Mouse (Mus musculus): ENCODE data around the gene Cx3cr1. TPM values are rescaled to one million over a fixed set of nuclear protein-coding genes. Genes with fewer than 3 reads are reported as not detected.

The Cx3cr1 gene
- polyA plus RNA-seq, 1 experiment from 2014 or later = 8.2 TPM

DNA sequence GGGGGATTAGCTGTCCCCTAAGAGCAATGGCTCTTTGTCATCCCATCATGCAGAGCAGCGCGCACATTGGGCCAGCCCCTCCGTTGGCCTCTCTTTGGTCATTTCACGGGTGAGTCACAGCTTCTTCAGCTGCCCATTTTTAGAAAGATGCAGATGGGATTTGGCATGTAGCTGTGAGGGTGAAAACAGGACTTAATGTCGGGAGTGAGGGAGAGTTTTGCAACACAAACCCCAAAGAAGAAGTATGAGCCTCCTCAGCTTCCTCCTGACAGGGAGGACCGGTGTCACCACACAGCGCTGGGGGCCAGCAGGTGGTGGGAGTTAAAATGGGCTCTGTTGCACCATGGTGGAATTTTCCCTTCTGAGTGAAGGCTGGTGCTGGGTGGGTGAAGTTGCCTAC, 26.6 kb downstream of the Cx3cr1 start:
- Histone ChIP-seq H3K27ac (no peak overlapping the region), H3K27me3 (ENCODE audit: insufficient read depth, poor library complexity, severe bottlenecking) (no peaks in the 10 kb centered on the region), H3K4me3 (no peak overlapping the region), H3K36me3 (no peaks in the 10 kb centered on the region), H3K9me3 (no peaks in the 10 kb centered on the region), H3K4me1 (replicated peaks) (peaks cover 6% of the 10 kb centered on the region; the same call in 1 of the 2 replicates)
- WGBS = 82% methylated on average over 7 of the region's 7 CpGs
- no peak for DNase-seq (ENCODE audit: low spot score)

DNA sequence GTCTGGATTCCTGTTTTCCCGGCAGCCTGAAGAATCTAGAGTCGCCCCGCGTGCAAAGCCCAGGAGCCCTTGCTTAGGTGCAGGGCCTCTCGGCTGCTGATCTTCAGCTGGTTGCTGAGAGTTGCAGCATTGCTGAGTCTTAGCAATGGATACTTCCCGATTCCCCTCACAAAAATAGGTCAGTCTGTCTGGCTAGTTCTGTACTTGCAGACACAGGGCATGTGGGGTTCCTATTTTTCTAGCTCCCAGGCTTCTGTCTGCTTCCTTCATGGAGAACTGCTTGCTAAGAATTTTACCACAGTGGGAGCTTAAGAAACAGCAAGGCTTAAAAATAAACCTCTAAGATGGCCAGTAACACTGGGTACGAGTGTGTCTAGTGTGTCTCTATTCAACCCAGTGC, 32.3 kb downstream of the Cx3cr1 start:
- H3K27me3 ChIP-seq (ENCODE audit: insufficient read depth, poor library complexity, severe bottlenecking) = no peaks in the 10 kb centered on the region
- H3K36me3 ChIP-seq = no peaks in the 10 kb centered on the region
- no peak for DNase-seq (ENCODE audit: low spot score)
- H3K27ac ChIP-seq = no peak overlapping the region
- H3K4me3 ChIP-seq = no peak overlapping the region
- no peaks in the 10 kb centered on the region for H3K4me1 ChIP-seq (replicated peaks)
- H3K9me3 ChIP-seq = no peaks in the 10 kb centered on the region
- WGBS = 88% methylated on average over 7 of the region's 7 CpGs

- Histone ChIP-seq H3K9me3 (no peaks in the 10 kb centered on the region), H3K27me3 (ENCODE audit: insufficient read depth, poor library complexity, severe bottlenecking) (no peaks in the 10 kb centered on the region), H3K27ac (no peak overlapping the region), H3K4me1 (replicated peaks) (no peaks in the 10 kb centered on the region), H3K4me3 (no peak overlapping the region), H3K36me3 (no peaks in the 10 kb centered on the region)
- WGBS = 81% methylated on average over 8 of the region's 8 CpGs
- no peak for DNase-seq (ENCODE audit: low spot score)
Observed at GRCm38 (mm10) chr9:120034375-120034774, 35.3 kb downstream of the Cx3cr1 start.

DNA sequence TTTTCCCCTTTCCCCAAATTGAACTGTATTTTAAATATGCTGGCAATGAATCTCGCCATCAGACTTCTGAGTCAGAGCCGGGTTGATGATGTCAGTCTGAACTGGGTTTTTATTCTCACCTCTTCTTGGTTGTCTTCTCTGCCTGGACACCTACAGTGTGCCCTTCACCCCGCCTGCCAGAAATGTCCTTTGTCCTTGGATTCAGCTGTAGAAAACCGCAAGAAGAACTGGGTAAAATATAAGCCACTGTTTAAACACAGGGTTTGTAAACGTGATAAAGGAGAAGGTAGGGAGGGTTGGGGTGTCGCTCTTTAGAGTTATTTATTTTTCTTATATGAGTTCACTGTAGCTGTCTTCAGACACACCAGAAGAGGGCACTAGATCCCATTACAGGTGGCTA, 37.0 kb downstream of the Cx3cr1 start:
- Histone ChIP-seq H3K4me1 (replicated peaks) (peaks cover 2% of the 10 kb centered on the region), H3K27ac (no peak overlapping the region), H3K9me3 (no peaks in the 10 kb centered on the region), H3K27me3 (ENCODE audit: insufficient read depth, poor library complexity, severe bottlenecking) (no peaks in the 10 kb centered on the region), H3K36me3 (no peaks in the 10 kb centered on the region), H3K4me3 (no peak overlapping the region)
- 88% methylated on average over 6 of the region's 6 CpGs for WGBS
- no peak for DNase-seq (ENCODE audit: low spot score)

DNA sequence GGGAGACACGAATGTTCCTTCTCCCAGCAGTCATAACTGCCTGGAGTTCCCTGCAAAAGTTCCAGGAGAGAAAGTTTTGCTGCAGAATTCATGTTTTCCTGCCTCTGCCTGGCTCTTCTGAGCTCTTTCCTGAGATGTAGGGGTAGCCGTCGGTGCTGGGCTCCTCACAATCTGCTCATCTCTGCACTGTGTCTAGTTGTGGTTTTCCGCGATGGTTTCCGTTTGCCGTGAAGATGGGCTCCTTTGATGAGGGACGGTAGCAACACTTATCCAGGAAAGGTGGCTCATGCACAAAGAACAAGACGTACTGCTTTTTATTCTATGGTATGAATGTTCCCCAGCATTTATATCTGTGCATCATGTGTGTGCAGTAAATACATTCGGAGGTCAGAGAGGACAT, 39.3 kb downstream of the Cx3cr1 start:
- peaks cover 10% of the 10 kb centered on the region for H3K4me1 ChIP-seq (replicated peaks)
- no peak overlapping the region for H3K27ac ChIP-seq
- DNase-seq (ENCODE audit: low spot score) = no peak
- WGBS = 90% methylated on average over 10 of the region's 10 CpGs
- no peaks in the 10 kb centered on the region for H3K27me3 ChIP-seq (ENCODE audit: insufficient read depth, poor library complexity, severe bottlenecking)
- H3K36me3 ChIP-seq = no peaks in the 10 kb centered on the region
- H3K9me3 ChIP-seq = no peaks in the 10 kb centered on the region
- no peak overlapping the region for H3K4me3 ChIP-seq

- 95% methylated on average over 6 of the region's 6 CpGs for WGBS
- H3K27ac ChIP-seq = no peak overlapping the region
- no peaks in the 10 kb centered on the region for H3K36me3 ChIP-seq
- H3K4me1 ChIP-seq (replicated peaks) = peaks cover 10% of the 10 kb centered on the region
- no peak for DNase-seq (ENCODE audit: low spot score)
- H3K4me3 ChIP-seq = no peak overlapping the region
- H3K27me3 ChIP-seq (ENCODE audit: insufficient read depth, poor library complexity, severe bottlenecking) = no peaks in the 10 kb centered on the region
- H3K9me3 ChIP-seq = no peaks in the 10 kb centered on the region
Observed at GRCm38 (mm10) chr9:120029880-120030279, 39.8 kb downstream of the Cx3cr1 start.

- DNase-seq (ENCODE audit: low spot score) = peak; percentile 53
- Histone ChIP-seq H3K9me3 (no peaks in the 10 kb centered on the region), H3K4me3 (no peak overlapping the region), H3K27me3 (ENCODE audit: insufficient read depth, poor library complexity, severe bottlenecking) (no peaks in the 10 kb centered on the region), H3K4me1 (replicated peaks) (peaks cover 10% of the 10 kb centered on the region), H3K36me3 (no peaks in the 10 kb centered on the region), H3K27ac (0 out of 2 replicates have a peak overlapping the region, but pooled peaks have one; percentile 5)
- 30% methylated on average over 14 of the region's 14 CpGs for WGBS
Observed at GRCm38 (mm10) chr9:120027401-120028151, 42.1 kb downstream of the Cx3cr1 start.

- 87% methylated on average over 5 of the region's 5 CpGs for WGBS
- H3K27me3 ChIP-seq (ENCODE audit: insufficient read depth, poor library complexity, severe bottlenecking) = no peaks in the 10 kb centered on the region
- H3K36me3 ChIP-seq = no peaks in the 10 kb centered on the region
- no peak overlapping the region for H3K4me3 ChIP-seq
- peaks cover 30% of the 10 kb centered on the region for H3K4me1 ChIP-seq (replicated peaks)
- H3K27ac ChIP-seq = no peak overlapping the region
- no peaks in the 10 kb centered on the region for H3K9me3 ChIP-seq
- no peak for DNase-seq (ENCODE audit: low spot score)
Observed at GRCm38 (mm10) chr9:120024625-120025024, 45.1 kb downstream of the Cx3cr1 start.

DNA sequence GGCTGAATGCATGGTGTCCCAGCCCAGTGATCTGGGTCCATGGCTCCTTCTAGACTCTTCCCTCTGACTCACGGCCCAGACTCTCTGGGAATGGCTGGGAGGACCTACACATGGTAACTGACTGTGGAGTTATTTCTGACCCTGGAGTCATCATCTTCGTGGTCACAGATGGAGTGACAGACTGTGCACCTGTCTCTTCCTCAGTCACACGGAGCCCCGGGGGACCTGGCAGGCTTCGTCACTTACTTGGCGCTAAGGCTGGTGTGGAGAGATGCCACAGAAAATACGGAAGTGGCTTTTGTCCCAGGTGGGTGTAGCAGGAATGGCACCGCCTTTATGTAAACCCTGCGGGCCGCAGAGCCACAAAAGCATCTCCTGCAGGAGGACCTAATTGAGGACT, 45.5 kb downstream of the Cx3cr1 start:
- no peaks in the 10 kb centered on the region for H3K36me3 ChIP-seq
- no peak for DNase-seq (ENCODE audit: low spot score)
- WGBS = 89% methylated on average over 10 of the region's 10 CpGs
- H3K9me3 ChIP-seq = no peaks in the 10 kb centered on the region
- H3K4me3 ChIP-seq = no peak overlapping the region
- peaks cover 30% of the 10 kb centered on the region for H3K4me1 ChIP-seq (replicated peaks)
- H3K27me3 ChIP-seq (ENCODE audit: insufficient read depth, poor library complexity, severe bottlenecking) = no peaks in the 10 kb centered on the region
- no peak overlapping the region; the same call in 1 of the 2 replicates for H3K27ac ChIP-seq

- 89% methylated on average over 18 of the region's 18 CpGs for WGBS
- H3K27ac ChIP-seq = no peak within 1 kb of the TSS; the same call in 1 of the 2 replicates
- H3K9me3 ChIP-seq = no peaks in the 10 kb centered on the region
- H3K4me1 ChIP-seq (replicated peaks) = peaks cover 30% of the 10 kb centered on the region
- H3K4me3 ChIP-seq = no peak within 1 kb of the TSS
- DNase-seq (ENCODE audit: low spot score) = no peak
- H3K36me3 ChIP-seq = no peaks in the 10 kb centered on the region
- no peaks in the 10 kb centered on the region for H3K27me3 ChIP-seq (ENCODE audit: insufficient read depth, poor library complexity, severe bottlenecking)
Observed at GRCm38 (mm10) chr9:120023086-120023811, 46.4 kb downstream of the Cx3cr1 start, which contains the start of gene Xirp1. Xirp1 (minus strand) TSS chr9:120023598.

GRCm38 (mm10) chr9:120021164-120021563, 48.5 kb downstream of the Cx3cr1 start:
- Histone ChIP-seq H3K4me1 (replicated peaks) (peaks cover 34% of the 10 kb centered on the region), H3K27me3 (ENCODE audit: insufficient read depth, poor library complexity, severe bottlenecking) (no peaks in the 10 kb centered on the region), H3K9me3 (no peaks in the 10 kb centered on the region), H3K4me3 (no peak overlapping the region), H3K36me3 (no peaks in the 10 kb centered on the region), H3K27ac (no peak overlapping the region)
- WGBS = 79% methylated on average over 5 of the region's 5 CpGs
- DNase-seq (ENCODE audit: low spot score) = no peak

DNA sequence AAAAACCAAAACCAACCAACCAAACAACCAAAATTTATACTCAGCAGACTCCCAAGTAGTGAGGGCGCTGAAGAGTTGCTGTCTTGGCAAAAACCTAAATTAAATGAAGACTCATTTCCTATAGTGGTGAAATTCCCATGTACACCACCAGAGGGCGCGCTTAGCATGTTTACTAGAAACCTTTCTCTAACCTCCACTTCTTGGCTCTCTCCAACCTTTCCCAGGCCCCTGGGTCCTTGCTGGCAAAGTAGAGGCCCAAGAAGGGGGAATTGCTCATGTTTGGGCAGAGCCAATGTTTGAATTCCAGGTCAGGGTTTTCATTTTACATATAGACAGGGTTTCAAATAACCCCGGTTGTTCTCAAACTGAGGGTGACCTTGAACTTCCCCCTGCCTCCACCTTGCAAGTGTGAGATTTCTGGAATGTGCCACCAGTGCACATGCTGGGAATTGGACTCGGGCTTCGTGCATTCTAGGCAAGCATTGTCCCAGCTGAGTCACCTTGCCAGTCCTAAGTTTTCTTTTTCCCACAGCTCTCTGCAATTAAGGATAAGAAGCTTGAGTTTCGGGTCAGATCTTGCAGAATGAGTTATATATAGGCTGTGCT, 49.3 kb downstream of the Cx3cr1 start:
- Histone ChIP-seq H3K36me3 (no peaks in the 10 kb centered on the region), H3K27ac (no peak overlapping the region), H3K4me1 (replicated peaks) (peaks cover 40% of the 10 kb centered on the region), H3K4me3 (no peak overlapping the region), H3K9me3 (no peaks in the 10 kb centered on the region), H3K27me3 (ENCODE audit: insufficient read depth, poor library complexity, severe bottlenecking) (no peaks in the 10 kb centered on the region)
- WGBS = 45% methylated on average over 7 of the region's 7 CpGs
- DNase-seq (ENCODE audit: low spot score) = peak; percentile 69

DNA sequence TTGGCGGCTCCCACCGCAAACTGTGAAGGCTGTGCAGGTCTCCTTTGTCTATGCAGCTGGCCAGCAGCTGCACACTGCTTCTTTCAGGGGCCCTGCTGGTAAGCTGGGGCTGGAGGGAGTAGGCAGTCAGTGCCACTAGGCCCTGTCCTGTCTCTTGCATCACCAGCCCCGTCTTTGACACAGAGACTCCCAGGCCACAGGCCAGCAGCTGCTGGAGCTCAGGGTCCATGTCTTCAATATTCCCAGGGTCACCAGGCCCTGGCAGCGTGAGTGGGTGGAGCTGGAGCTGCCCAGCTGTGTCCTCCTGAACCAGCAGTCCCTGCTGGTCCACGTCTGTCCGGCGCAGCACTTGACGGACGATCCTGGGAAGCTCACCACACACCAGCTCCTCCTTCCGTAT, 52.7 kb downstream of the Cx3cr1 start:
- Histone ChIP-seq H3K9me3 (no peaks in the 10 kb centered on the region), H3K4me1 (replicated peaks) (peaks cover 52% of the 10 kb centered on the region), H3K36me3 (no peaks in the 10 kb centered on the region), H3K27me3 (ENCODE audit: insufficient read depth, poor library complexity, severe bottlenecking) (peaks cover 25% of the 10 kb centered on the region), H3K4me3 (no peak overlapping the region), H3K27ac (peak overlapping the region; percentile 37)
- DNase-seq (ENCODE audit: low spot score) = no peak
- WGBS = 70% methylated on average over 10 of the region's 10 CpGs

All from hindbrain, embryonic 10.5 days (tissue).